Mouse (Mus musculus): ENCODE results near the gene Tuft1.
"Not testable (repeated sequence)": the region's sequence is repeated elsewhere in the genome, so short reads cannot be mapped to it uniquely, and the experiment has no call there.

Gene Tuft1

DNA sequence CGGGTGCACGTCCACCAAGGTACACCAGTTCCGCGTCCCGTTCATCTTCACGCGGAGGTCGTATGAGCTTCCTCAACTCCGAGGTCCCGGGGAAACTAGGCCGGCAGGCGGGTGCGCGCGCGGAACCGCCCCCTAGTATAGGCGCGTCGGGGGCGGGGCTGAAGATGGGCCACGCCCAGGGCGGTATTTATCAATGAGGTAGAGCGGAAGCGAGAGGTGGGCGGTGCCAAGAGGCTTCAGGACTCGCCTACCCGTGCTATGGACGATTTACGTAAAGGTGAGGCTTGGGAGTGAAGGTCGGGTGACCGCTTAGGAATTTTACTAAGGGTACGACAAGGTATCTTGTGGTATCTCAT is at the start of gene Tuft1:
TSS of gene Tuft1 (minus strand) at position 133 of the 356 bp plus-strand sequence.
- DNase-seq: peak; percentile 79 to 88

DNA sequence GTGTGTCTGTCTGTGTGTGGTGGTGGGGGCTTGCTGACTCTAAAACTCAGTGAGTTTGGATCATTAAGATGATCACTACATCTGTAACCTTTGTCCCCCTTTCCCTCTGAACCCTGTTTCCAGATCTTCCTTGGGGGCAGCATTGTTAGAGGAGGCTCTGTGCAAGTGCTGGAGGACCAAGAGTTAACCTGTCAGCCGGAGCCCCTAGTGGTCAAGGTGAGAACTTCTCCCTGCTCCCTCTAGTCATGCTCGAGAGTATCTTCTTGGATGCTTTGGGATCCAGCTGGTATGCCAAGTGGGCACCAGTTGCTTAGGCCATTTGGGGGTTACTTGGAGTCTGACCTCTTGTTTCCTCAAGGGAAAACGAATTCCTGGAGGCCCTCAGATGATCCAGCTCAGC is 44.7 kb upstream of the Tuft1 start:
- peak; percentile 56 to 73 for DNase-seq

DNA sequence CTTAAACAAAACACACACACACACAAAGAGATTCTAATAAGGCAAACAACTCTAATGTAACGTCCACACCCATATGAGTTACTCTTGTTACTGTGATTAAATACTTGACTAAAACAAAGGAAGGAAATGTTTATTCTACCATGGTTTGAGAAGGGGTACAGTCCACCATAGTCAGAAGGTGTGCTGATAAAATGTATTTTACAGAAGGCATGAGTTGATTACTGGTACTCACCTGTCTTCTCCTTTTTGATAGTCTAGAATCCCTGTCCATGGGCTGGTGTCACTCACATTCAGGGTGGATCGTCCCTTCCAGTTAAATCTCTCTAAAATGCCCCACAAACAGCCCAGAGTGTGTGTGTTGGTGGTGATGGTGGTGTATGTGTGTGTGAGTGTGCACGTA is 44.2 kb upstream of the Tuft1 start:
- DNase-seq: no peak

DNA sequence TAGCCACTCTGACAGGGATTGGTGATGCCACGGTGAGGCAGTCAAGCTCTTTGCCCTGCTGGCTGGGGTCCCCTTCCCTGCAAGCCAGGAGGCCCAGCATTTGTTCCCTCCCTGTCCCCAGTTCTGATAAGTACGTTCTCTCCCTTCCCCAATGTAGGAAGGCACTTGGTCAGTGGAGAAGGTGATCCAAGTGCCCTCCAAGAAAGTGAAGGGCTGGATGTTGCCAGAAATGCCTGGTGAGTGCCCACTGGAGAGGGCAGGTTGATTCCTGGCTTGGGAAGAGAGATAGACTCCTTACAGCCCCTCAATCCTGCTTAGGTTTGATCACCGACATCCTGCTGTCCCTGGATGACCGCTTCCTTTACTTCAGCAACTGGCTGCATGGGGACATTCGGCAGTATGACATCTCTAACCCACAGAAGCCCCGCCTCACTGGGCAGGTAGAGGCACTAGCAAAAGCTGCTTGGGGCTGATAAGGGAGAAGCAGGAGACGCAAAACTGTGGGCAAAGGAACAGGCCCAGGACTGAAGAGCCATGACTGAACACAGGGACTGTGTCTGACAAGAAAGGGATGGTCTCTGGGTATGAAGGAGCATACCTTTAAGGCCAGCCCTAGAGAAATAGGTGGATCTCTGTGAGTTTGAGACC is 43.6 kb upstream of the Tuft1 start:
- peak in 1 of 2 experiments; percentile 17 for DNase-seq

- not testable (repeated sequence) for DNase-seq
Measured at GRCm38 (mm10) chr3:94696257-94696656, 37.6 kb upstream of the Tuft1 start.

- DNase-seq: peak in 1 of 2 experiments; percentile 24
Measured at GRCm38 (mm10) chr3:94695591-94695990, 36.9 kb upstream of the Tuft1 start.

- DNase-seq: not testable (repeated sequence)
Measured at GRCm38 (mm10) chr3:94693874-94694273, 35.2 kb upstream of the Tuft1 start.

DNA sequence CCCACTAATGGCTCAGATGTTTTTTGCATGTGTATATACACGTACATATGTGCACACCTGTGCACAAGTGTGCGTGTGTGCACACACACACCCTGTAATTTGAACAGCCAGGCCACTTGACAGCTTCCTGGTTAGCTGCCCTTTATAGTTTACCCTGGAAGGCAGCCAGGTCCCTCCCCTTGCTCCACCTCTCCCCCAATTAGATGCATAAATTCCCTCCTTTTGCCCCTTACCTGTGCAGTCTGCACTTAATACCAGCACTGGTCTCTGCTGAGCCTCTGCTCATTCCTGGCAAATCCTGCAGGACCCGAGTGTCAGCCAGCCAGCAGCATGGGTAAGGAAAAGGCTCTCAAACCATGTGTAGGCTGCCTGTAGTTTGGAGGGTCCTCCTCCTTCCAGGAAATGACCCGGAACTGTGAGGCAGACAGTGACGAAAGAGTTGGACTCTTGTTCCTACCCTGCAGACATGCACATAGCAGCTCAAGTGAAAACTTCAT is 34.7 kb upstream of the Tuft1 start, which contains the start of gene Selenbp2:
TSS of gene Selenbp2 (plus strand) at position 228 of the 497 bp plus-strand sequence.
- peak; percentile 56 to 71 for DNase-seq

- not testable (repeated sequence) for DNase-seq
Measured at GRCm38 (mm10) chr3:94691694-94692093, 33.0 kb upstream of the Tuft1 start.

DNA sequence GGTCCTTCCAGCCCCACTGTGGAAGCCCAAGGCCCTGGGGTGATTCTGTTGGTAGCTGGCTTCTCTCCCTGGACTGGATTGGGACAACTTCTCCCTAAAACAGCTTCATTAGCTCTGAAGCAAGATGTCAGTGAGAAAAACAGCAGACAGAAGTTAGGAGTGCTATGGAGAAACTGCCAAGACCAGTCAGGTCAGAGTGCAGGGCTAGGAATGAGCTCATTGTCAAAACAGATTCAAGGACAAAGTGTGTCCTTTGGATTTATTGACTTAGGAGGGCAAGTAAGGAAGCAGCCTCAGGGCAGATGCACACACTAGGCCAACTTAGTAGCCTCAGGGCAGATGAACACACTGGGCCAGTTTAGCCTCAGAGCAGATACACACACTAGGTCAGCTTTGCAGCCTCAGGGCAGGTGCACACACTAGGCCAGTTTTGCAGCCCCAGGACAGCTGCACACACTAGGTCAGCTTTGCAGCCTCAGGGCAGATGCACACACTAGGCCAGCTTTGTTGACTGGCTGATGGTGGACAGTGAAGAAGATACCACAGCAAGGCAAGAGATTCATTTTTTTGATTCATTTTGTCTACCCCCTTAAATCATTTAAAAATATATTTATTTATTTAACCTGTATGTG is 32.1 kb upstream of the Tuft1 start:
- peak; percentile 32 to 52 for DNase-seq

DNA sequence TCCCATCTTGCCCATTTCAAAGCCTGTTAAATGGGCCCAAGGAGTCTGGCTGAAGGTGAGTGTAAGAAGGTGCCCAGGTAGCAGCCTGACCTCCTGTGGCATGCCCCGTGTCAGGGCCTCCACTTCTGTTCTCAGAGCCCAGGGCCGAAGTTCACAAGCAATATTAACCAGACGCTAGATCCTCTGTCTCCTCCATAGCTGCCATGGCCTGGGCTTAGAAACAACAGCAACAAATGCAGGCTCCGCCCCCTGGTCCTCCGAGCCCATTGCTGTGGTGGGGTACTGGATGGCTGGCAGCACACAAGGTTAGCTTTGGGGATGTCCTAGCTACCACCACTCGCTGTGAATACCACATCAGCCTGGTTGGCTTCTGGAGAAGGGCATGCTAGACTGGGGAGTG is 31.5 kb upstream of the Tuft1 start:
- DNase-seq: peak; percentile 48 to 72

GRCm38 (mm10) chr3:94689195-94689594 is 30.5 kb upstream of the Tuft1 start:
- DNase-seq: not testable (repeated sequence)

- DNase-seq: peak; percentile 26 to 32
Measured at GRCm38 (mm10) chr3:94688698-94689097, 30.0 kb upstream of the Tuft1 start.

GRCm38 (mm10) chr3:94685989-94686772 is 27.5 kb upstream of the Tuft1 start:
- DNase-seq: not testable (repeated sequence)

GRCm38 (mm10) chr3:94683646-94684045 is 25.0 kb upstream of the Tuft1 start:
- no peak for DNase-seq

GRCm38 (mm10) chr3:94680783-94681182 is 22.1 kb upstream of the Tuft1 start:
- DNase-seq: peak in 1 of 2 experiments; percentile 28

DNA sequence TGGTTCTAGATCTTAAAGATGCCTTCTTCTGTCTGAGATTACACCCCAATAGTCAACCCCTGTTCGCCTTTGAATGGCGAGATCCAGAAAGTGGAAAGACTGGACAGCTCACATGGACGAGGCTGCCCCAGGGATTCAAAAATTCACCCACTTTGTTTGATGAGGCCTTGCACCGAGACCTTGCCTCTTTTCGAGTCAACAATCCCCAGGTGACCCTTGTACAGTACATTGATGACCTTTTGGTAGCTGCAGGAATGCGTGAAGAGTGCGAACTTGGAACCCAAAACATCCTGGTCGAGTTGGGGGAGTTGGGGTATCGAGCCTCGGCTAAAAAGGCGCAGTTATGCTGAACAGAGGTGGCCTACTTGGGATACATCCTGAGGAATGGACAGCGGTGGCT is 21.4 kb upstream of the Tuft1 start:
- DNase-seq: peak in 1 of 2 experiments; percentile 31

GRCm38 (mm10) chr3:94679351-94679841 is 20.7 kb upstream of the Tuft1 start:
- peak; percentile 48 to 81 for DNase-seq

- DNase-seq: peak; percentile 24 to 44
Measured at GRCm38 (mm10) chr3:94675101-94675500, 16.4 kb upstream of the Tuft1 start.

- not testable (repeated sequence) for DNase-seq
Measured at GRCm38 (mm10) chr3:94665896-94666295, 7.2 kb upstream of the Tuft1 start.

- DNase-seq: not testable (repeated sequence)
Measured at GRCm38 (mm10) chr3:94665060-94665802, 6.6 kb upstream of the Tuft1 start.

- not testable (repeated sequence) for DNase-seq
Measured at GRCm38 (mm10) chr3:94660841-94661240, 2.2 kb upstream of the Tuft1 start.

Data from kidney, postnatal 25 days (tissue).